Mouse (Mus musculus) kidney, postnatal 14 days (tissue): ENCODE measurements around the gene 9330182O14Rik.

Source experiments
- DNase-seq: peaks from one replicate; pipeline ENCODE4 v3.0.0; 2022; ENCODE audit warnings: mixed read lengths

9330182O14Rik gene

GRCm38 (mm10) chr15:40134152-40134792 is at the start of gene 9330182O14Rik:
Gene 9330182O14Rik, plus strand, starts transcription at chr15:40134365.
- DNase-seq: no peak

DNA sequence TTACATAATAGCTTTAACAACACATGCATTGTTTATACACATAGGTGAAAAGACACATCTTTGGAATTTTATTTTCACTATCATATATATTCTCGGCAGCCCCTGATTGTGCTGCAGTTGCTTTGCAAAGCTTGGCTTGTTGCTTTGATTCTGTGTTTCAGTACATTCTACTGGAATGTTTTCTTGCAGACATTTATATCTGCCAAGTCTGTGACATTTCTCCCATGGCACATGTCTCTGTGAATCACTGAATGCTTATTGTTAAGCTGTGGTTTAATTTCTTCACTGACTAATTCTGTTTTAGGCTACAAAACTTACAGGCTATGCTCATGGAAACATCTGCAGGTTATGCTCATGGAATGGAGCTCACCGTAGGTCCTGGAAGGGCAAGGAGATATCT is 30.9 kb upstream of the 9330182O14Rik start:
- DNase-seq: no peak

GRCm38 (mm10) chr15:40105712-40106111 is 28.5 kb upstream of the 9330182O14Rik start:
- DNase-seq: no peak

DNA sequence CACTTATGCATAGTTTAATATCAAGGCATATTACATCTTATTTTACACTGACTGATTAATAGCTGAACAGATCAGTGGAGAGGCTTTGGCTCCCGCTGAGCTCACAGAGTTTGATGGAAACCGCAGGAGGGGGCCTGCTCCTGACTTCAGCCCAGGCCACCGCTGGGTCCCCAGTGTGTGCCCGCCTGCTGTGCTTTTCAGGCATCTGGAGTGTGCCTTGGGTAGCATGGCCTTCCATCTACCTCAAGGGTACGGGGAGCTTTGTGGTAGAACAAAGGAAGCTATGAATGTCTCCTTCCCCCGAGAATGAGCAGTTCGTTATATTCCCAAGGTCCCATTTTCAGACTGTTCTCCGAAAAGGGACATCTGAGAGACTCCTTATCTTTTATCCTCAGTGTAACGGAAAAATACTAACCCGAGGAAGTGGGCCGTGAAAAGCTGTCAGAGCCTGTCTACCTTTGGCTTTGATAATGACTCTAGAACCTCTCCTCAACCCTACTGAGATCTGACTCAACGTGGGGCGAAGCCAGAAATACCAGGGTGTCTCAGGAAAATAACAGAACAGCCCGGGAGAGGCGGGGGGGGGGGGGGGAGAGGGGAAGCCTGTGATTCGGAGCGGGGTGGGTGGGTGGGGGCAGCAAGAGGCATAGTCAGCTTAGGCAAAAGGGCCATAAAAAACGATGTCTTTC is 20.1 kb upstream of the 9330182O14Rik start:
- DNase-seq: no peak

- DNase-seq: no peak
Measured at GRCm38 (mm10) chr15:40114600-40115271, 19.4 kb upstream of the 9330182O14Rik start.

GRCm38 (mm10) chr15:40116396-40116795 is 17.8 kb upstream of the 9330182O14Rik start:
- no peak for DNase-seq

DNA sequence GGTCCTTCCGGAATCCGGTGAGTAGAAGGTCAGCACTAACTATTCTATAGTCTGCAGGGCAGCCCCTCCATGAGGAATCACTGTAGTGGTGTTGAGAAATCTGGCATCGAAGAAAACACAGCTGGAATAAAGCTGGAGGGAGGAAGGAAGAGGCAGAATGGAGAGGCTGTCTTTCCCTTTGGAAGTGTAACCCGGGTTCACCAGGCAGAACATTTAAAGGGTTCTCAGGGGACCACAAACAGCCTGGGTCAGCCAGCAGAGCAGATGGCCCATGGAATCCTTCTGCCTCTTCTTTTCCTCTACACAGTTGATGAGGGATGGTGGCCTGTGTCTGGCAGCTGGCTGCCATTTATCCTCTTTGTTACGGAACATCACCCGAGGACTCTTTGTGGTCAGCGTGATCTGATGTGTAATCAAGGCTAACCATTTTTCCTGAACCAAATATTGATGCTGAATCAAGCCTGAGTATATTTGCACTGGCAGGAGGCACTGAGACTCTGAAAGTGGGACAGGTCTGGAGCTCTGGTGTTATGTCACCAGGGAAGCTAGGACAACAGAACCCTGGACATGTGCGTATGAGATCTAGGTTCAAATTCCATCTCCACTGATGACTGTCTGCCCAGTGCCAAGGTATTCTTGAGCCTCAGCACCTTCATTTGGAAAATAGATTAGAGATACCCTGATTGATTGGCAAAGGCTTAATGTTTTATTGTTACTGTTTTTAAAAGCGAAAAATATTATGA is 9.8 kb upstream of the 9330182O14Rik start:
- DNase-seq: peak; percentile 14

DNA sequence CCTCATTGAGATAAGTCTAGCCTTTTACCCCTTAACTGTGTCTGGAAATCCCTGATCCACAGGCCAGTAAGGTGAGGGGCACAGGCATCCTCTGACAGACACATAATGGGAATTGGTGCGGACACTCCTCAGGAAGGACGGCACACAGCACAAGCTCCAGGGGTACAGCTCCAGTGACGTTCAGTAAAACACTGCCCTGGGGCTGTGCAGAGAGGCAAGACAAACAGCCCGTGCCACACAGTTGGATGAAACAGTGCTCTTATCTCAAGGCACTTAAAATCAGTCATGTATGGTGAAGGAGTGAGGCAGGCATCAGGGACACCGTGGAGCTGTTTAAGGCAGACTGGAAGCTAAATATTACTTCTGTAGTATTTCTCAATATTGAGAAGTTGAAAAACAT is 4.7 kb upstream of the 9330182O14Rik start:
- DNase-seq: no peak

DNA sequence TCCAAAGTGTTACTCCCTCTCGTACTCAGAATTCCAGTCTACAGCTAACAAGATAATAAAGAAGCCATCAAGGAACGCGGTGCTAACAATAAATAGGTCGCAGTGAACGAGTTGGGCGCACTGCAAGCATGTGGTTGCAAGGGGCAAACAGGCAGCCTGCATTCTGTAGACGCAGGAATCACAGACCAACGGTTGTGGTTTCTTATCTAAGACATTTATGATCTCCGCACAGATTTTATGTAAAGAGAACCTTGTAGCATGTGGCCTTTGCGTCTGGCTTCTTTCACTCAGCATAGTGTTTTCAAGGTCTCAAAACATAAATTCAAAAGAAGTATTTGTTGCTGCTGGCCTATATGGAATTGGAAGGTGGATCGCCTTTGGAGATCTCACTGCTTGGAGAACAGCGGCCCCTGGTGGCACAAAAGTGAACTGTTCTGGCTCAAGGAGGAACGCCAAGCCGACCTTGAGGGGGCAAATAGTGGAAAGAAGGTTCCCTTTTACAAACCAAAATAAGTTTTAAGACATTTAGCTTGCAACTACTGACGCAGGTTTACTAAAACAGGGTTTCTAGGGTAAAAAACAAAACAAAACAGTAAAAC is 3.2 kb upstream of the 9330182O14Rik start:
- peak; percentile 74 for DNase-seq

GRCm38 (mm10) chr15:40132408-40132807 is 1.8 kb upstream of the 9330182O14Rik start:
- no peak for DNase-seq

GRCm38 (mm10) chr15:40144221-40144620 is 10.1 kb downstream of the 9330182O14Rik start:
- peak; percentile 18 for DNase-seq

GRCm38 (mm10) chr15:40157683-40158082 is 23.5 kb downstream of the 9330182O14Rik start:
- no peak for DNase-seq

- peak; percentile 79 for DNase-seq
Measured at GRCm38 (mm10) chr15:40166560-40167275, 32.6 kb downstream of the 9330182O14Rik start.

DNA sequence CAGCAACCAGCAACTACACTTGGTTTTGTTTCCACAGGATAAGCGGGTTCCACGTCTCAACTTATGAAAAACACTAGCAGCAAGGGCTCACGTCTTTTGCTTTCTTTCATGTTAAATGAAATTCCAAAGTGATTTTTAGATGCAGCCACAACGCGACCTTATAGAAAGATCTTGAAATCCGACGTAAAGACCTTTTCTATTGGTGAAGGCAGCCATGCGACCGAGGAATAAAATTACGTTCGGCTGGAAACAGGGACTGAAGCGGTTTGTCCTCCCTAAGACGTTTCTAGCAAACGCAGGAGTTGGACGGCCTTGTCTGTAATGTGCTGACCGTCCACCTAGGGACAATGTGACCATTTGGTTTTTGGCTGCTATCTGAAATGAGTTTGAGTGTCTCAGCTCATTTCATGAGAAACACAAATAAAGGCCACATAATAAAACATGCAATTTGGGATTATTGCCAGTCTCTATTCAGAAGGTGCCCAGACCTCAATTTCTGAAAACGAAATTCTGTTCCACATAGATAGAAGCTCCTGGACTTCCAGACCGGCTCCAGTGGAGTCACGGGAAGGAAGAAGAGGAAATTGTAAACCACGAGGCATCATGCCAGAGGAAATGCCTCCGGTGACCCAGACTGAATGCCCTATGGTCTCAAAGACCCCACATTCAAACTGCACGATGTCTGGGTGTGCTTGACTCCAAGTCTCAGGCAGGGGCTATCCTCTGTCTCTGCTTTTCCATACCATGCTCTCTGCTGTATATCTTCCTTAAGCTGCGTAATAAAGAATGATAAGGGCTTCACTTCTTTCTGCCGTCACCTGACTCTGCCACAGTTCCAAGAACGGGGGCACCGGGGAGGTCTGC is 33.3 kb downstream of the 9330182O14Rik start:
- peak; percentile 66 for DNase-seq

- DNase-seq: peak; percentile 12
Measured at GRCm38 (mm10) chr15:40168140-40168688, 34.0 kb downstream of the 9330182O14Rik start.

DNA sequence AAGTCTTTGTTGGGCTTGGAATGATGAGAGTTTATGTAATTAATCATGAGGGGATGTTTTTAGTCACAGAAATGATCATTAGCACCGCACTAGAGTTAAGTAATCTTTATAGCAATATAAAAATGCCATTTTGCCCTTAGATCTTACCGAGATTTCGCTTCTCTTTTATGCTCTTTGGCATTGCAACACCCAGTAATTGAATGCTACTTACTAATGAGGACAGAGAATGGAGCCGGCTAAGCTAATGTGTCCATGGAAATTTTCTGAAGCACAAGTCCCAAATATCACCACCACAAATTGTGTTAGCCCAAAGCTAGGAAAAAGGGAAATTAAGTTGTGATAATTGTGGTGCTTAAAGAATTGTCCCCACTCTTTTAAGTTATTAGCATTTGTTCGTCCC is 34.9 kb downstream of the 9330182O14Rik start:
- no peak for DNase-seq

GRCm38 (mm10) chr15:40169705-40170104 is 35.5 kb downstream of the 9330182O14Rik start:
- DNase-seq: peak; percentile 5

- DNase-seq: no peak
Measured at GRCm38 (mm10) chr15:40179423-40179822, 45.3 kb downstream of the 9330182O14Rik start.

- DNase-seq: no peak
Measured at GRCm38 (mm10) chr15:40187017-40187416, 52.9 kb downstream of the 9330182O14Rik start.
